Mouse (Mus musculus) WW6 (cell line): ENCODE data around the gene Adh1.
A peak's percentile ranks its signal among the peaks of the same experiment; 100 is the strongest.

ENCODE experiments used
- DNase-seq: peaks from one replicate; pipeline ENCODE4 v3.0.0-alpha.2; 2013; ENCODE audit warnings: low read depth, low spot score

Gene Adh1

GRCm38 (mm10) chr3:138285986-138286385 lies 25.2 kb downstream of the Adh1 start:
- no peak for DNase-seq

GRCm38 (mm10) chr3:138287686-138288085 lies 26.9 kb downstream of the Adh1 start:
- no peak for DNase-seq

- no peak for DNase-seq
Observed at GRCm38 (mm10) chr3:138290672-138291071, 29.9 kb downstream of the Adh1 start.

GRCm38 (mm10) chr3:138291529-138292117 lies 30.8 kb downstream of the Adh1 start:
- no peak for DNase-seq

GRCm38 (mm10) chr3:138293298-138293895 lies 32.6 kb downstream of the Adh1 start:
- no peak for DNase-seq

- DNase-seq, result no peak
Observed at GRCm38 (mm10) chr3:138300130-138300529, 39.3 kb downstream of the Adh1 start.

GRCm38 (mm10) chr3:138302676-138303075 lies 41.9 kb downstream of the Adh1 start:
- no peak for DNase-seq

- DNase-seq, result no peak
Observed at GRCm38 (mm10) chr3:138303771-138304488, 43.1 kb downstream of the Adh1 start.

- DNase-seq, result no peak
Observed at GRCm38 (mm10) chr3:138304489-138304871, 43.7 kb downstream of the Adh1 start.

GRCm38 (mm10) chr3:138305486-138306289 lies 44.9 kb downstream of the Adh1 start:
- no peak for DNase-seq

GRCm38 (mm10) chr3:138306290-138306683 lies 45.5 kb downstream of the Adh1 start:
- DNase-seq, result no peak

GRCm38 (mm10) chr3:138309910-138310309 lies 49.1 kb downstream of the Adh1 start:
- DNase-seq, result no peak

- DNase-seq, result peak; percentile 22
Observed at GRCm38 (mm10) chr3:138311015-138311414, 50.2 kb downstream of the Adh1 start.

- DNase-seq, result no peak
Observed at GRCm38 (mm10) chr3:138312965-138313364, 52.2 kb downstream of the Adh1 start, which contains the start of gene Adh6a. Gene Adh6a, plus strand, starts transcription at chr3:138313286.

GRCm38 (mm10) chr3:138316908-138317472 lies 56.2 kb downstream of the Adh1 start:
- no peak for DNase-seq

- DNase-seq, result no peak
Observed at GRCm38 (mm10) chr3:138325001-138325400, 64.2 kb downstream of the Adh1 start.

- DNase-seq, result no peak
Observed at GRCm38 (mm10) chr3:138325466-138325865, 64.7 kb downstream of the Adh1 start.

GRCm38 (mm10) chr3:138333910-138334309 lies 73.1 kb downstream of the Adh1 start:
- no peak for DNase-seq

- no peak for DNase-seq
Observed at GRCm38 (mm10) chr3:138334320-138334719, 73.5 kb downstream of the Adh1 start.

- no peak for DNase-seq
Observed at GRCm38 (mm10) chr3:138335566-138335965, 74.8 kb downstream of the Adh1 start.

GRCm38 (mm10) chr3:138336104-138336754 lies 75.4 kb downstream of the Adh1 start:
- no peak for DNase-seq
